Mouse (Mus musculus) Muller cell, postnatal 12 days (primary cell): Measurements from ENCODE around the gene Sppl3.
"Not testable (repeated sequence)": the region's sequence is repeated elsewhere in the genome, so short reads cannot be mapped to it uniquely, and the experiment has no call there.

Experiments used
- DNase-seq: peaks from one replicate; pipeline ENCODE4 v3.0.0-alpha.2; 2015; ENCODE audit errors: inconsistent ontology term

Gene Sppl3

DNA sequence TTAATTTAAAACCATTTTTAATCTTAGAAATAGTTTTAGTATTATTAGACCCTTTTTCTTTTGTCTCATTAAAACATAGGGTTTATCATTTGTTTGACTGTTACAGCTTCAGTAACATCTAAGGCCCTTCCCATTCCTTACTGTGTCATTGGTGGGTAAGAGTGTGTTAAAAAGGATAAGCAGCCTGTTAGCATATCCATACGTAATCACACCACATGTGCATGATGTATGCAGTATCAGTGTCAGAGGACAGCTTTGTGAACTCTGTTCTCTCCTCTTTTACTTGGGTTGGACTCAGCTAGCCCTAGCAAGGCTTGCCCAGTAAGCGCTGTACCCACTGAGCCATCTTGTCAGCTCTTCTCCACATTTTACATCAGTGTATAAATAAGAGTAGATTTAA is 26.2 kb downstream of the Sppl3 start:
- DNase-seq, result no peak

DNA sequence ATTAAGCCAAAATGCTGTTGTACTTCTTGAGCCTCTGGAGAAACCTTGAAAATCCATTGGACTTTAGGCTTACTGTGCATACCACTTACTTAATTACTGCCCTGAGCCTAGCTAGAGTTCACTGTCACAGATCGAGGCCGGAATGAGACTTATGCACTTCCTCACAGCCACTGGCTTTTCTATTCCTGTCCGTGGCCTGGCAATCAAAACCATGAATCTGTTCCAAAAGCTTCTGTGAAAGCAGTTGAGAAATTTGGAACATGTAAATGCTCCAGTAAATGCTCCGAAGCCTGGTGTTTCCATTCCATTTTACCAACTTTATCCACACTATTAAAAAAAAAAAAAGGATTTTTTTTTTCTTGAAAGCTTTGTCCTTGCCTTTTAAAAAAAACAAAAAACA is 29.8 kb downstream of the Sppl3 start:
- peak; percentile 69 for DNase-seq

DNA sequence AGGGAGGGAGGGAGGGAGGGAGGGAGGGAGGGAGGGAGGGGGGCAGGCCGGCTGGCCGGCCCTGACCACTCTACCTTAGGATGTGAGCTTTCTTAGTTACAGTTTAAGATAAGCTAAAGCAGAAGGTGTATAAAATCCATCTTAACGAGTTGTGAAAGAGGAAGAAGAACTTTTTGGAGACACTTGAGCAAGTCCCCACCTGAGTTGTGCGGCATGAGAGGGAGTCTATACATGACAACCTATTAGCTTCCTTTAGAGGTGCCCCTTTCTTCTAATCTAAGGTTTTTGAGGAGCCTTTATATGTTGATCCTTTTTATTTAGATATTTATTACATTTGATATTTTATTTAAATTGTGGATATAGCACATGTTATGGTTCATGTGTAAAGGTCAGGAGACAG is 32.7 kb downstream of the Sppl3 start:
- DNase-seq, result no peak

DNA sequence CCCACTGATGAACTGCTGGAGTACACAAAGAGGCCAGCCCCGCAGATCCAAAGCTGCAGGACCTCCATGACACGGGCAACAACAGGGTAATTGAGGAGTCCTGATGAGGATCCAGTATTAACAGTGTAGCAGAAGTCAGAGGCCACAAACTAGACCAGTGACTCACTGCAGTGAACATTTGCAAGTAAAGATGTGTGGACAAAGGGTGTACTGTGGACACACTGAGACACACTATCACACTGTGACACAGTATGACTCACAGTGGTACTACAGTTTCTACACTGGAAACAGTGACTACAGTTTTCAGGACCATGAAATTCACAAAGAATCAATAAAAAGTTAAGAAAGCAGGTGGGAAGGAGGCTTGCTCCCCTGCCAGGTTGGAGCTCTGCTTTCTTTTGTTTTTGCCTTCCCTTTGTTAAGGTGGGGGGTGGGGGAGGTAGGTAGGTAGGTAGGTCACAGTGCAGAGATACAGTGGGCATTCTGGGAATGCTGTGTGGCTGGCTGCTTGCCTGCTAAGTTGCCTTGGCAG is 34.3 kb downstream of the Sppl3 start:
- DNase-seq, result peak; percentile 35

DNA sequence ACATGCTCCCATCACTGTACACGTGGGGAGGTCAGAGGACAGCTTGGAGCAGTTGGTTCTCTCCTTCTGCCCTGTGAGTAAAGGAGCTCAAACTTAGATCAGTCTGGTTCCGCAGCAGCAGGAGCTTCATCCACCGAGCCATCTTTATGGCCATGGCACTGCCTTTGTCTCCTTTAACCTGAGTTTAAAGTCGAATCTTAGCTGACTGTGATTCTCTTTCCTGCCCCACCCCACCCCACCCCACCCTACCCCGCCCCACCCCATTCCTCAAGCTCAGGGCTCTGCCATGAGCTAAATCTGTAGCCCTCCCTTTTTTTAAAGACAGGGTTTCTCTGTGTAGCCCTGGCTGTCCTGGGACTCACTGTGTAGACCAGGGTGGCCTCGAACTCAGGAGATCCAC is 38.8 kb downstream of the Sppl3 start:
- DNase-seq, result no peak

DNA sequence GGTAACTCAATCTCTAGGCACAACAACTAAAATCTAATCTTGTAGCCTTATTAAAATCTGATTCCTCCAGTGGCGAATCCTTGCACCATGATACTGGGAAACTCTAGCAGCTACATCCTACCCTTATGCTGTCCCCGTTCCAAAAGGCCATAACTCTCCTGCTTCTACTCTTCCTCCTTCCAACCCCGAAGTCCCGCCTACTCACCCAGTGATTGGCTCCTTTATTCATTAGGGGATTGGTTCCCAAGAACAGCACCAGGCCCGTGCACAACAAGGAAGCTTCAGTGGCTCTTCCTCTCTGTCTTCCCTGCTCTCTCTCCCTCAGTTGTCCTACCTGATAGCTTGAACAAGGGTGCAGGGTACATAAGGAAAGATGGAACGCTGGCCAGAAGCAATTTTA is 39.8 kb downstream of the Sppl3 start:
- DNase-seq, result no peak

DNA sequence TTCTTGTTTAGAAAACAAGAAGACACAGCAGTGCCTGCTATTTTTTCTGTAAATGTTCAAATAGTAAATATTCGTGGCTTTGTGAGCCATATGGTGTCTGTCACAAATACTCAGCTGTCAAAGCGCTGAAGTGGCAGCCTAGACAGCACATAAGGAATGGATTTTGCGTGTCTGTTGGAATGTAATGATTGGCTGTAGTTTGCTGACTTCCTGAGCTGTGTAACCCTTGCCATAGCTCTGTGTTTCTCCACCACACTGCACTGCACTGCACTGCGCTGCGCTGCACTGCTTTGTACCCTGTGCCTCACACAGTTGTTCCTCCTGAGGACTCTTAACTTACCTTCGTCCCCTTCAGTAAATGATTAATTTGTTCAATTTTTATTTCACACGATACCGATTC is 41.6 kb downstream of the Sppl3 start:
- DNase-seq, result no peak

DNA sequence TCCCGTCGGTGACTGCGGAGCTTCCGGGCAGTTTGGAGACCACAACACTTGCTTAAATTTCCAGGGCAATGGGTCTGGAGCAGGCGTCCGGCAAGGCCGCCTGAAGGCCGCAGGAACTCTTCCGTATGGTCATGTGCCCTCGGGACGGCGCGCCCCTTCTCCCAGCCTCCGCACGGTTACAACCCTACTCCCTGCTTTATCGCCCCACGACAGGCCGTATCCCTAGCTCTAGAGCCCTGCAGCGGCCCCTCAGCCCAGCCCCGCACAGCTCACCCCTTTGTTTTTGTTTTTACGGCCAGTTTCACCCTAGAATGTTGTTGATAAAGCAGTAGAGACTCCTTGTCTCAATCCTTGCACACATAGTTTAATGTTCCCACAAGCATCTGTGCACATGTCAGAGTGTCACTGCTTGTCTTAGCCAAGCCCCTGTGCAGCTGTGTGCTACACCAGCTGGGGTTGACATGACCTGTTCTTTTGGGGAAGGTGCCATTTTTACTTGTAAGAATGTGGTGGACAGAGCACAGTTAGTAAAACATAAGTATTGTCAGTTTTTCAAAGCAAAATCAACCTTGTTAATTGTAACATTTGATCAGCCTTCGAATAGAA is 43.0 kb downstream of the Sppl3 start:
- DNase-seq, result no peak

DNA sequence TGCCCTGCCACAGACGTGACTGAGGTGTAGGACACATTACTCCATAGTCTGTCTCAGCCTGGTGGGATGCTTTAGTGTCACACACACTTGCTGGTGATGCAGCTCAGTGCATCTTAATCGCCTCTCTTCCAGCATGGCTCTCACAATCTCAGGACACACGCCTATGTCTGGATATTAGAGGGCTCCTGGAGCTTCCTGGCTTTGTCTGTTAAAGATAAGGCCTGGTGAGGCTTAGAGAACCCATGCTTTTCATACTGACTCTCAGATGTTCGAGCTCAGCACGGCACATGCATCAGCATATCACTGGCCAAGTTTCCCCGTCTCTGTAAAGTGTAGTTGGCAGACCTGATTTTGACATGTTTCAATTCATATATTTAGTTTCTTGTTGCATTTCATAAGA is 44.5 kb downstream of the Sppl3 start:
- no peak for DNase-seq

DNA sequence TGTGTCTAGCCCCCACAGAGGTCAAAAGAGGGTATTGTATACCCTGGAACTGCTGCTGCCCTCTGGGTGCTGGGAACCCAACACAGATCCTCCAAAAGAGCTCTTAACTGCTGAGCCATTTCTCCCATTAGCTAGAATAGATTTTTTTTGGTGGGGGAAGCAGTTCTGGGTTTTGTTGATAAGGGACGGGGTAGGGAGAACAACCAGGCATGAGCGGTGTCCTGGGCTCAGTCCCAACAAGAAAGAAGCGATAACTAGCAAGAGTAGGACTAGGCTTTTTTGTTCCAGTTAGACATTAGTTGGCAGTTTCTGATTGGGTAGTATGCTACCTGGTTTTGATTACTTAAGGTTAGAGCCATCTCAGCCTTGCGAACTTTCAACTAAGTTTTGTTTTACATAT is 46.2 kb downstream of the Sppl3 start:
- no peak for DNase-seq

DNA sequence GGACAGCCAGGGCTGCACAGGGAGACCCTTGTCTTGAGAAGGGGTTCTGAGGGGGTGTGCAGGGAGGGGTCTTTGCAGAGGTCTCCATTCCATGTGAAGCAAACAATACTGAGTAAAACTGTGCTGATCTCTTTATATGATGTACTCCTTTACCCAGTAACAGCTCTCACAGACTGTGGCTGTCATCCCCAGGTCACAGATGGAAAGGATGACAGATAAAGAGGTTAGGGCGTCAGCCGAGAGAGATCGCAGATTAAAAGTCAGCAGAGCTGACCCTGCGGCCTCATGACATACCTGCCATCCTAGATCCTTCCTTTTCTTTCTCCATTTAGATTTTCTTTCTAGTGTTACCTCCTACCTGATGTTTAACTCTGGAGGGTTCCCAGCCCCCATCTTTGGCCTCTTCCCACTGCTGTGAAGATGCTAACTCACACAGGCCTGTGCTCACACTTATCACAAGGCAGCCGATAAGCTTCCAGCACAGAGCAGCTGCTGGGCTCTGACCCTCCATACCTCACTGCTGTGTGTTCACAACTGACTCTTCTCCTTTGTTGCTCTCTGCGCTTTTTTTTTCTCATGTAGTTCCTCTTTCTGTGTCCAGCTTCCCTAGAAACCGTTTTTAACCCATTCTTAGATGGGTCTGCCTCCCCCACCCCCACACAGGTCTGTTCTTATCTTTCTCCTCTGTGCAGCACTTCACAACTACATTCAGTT is 47.8 kb downstream of the Sppl3 start:
- no peak for DNase-seq

DNA sequence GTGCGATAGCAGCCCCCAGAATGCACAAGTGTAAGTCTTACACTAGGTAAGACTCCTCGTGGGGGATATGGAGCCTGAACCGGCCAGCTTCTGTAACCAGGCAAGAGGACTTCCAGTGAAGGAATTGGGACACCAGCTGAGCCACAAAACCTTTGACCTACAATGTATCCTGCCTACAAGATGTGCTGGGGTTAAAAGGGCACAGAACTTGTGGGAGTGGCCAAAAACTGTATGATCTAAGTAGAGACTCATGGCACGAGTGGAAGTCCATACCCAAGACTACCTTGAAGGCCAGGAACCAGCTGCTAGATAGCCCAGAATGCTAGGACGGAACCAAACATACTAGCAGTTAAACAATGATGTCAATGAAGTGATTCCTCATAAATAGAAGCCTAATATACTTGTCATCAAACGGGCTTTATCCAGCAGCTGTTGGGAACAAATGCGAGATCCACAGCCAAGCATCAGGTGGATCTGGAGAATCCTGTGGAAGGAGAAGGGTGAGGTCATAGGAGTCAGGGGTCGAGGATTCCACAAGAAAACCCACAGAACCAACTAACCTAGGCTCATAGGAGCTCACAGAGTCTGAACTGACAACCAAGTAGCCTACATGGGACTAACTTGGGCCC is 49.2 kb downstream of the Sppl3 start:
- no peak for DNase-seq

DNA sequence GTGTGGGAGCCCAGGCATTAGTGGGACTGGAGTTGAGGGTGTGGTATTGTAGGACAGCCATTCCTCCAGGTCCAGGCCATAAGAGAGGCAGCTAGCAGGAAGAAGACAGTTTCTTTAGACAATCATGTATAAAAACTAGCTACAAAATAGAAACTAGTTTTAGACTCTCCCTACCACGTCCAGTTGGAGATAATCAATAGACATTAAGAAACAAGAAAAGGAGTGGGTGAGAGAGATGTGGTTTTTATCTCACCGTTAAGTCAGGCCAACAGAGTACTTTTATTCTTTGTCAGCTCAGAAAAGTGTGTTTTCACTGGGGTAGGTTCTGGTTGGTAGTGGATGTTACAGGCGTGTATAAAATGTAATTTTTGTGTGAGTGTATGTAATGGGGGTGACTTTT is 50.0 kb downstream of the Sppl3 start:
- no peak for DNase-seq

DNA sequence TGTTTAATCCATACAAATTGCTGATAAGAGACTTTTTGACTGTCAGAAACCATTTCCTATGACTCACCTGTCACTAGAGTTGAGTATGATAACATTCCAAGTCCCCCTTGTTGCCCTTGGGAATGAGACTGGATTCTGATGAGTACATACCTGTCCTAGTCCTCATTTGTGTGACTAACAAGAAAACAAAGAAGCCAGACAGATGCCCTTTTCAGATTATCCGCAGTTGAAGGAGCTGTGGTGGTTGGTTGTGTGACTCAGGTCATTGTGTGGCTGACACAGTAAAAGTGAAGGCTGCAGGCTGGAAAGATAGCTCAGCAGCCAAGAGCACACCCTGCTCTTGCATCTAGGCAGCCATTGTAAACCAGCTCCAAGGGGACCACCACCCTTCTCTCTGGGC is 51.6 kb downstream of the Sppl3 start:
- peak; percentile 87 for DNase-seq

DNA sequence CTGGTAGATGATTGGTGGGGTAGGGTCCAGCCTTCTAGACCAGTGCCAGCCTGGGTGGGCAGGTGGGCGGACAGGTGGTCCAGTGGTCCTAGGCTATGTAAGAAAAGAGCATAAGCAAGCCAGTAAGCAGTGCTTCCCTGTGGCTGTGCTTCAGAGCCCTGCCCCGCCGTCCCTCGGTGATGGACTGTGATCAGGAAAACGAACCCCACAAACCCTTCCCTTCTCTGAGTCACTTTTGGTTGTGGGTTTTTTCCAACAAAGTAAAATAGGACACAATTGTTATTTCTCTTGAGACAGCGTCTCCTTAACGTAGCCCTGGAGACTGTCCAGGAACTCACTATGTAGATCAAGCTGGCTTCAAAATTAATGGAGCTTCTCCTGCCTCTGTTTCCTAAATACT is 52.5 kb downstream of the Sppl3 start:
- DNase-seq, result peak; percentile 41

DNA sequence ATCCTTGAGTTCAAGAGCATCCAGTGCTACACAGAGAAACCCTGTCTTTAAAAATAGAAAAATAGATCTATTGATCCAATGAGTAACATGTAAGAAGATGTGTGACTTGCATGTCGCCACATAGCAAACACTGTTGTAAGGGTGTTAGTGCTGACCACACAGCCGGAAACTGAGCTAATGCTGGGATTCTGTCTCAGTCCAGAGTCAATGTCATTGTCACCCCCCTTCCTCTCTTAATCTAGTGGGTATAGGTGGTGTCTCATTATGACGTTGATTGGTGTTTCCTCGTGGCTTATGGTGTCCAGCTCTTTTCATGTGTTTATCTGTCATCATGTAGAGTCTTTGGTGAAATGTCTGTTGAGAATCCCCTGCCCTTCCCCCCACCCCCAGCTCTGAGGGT is 55.3 kb downstream of the Sppl3 start:
- no peak for DNase-seq

DNA sequence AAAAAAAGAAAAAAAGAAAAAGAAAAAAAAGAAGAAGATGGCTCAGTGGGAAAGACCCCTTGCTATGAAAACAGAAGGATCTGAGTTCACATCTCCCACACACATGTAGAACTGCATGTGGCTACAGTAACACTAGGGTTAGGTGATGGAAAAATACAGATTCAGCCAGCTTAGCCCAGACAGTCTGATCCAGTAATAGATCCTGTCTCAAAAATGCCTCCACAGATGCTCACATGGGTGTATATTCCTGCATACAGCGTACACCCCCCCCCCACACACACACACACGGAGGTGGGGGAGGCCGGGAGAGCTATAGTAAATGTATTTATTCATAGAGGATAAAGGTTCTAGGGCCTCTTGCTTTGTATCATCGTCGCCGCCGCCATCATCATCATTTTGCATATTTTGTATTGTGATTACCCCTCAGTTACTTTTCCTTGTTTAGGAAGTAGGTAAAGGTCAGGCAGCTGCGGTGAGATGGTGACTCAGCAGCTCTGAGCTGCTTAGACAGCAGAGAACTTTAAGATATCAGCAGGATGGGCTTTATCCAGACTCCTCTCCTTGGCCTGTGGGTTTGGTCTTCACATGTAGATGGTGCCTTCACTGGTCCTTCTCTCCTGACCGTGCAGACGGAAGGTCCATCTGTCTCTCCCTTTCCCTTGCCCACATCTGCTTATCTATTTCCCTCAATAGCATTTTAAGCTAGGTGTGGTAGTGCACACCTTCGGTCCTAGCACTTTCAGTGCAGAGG is 57.9 kb downstream of the Sppl3 start:
- DNase-seq, result no peak

DNA sequence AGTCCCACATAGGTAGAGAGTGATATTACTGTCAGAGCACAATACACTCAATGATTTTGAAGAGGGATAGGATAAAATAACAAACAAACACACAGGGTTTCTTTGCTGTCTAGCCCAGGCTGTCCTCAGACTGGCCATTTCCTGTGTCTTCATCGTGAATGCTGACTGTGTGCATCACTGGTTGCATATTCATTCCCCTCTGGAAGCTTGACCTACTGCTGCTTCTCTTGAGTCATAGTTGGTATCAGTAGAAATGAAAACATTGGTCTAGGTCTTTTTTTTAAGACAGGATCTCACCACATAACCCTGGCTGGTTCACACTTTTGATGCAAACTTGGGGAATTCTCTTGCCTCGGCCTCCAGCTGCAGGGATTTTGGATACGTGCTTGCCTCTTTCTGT is 58.7 kb downstream of the Sppl3 start:
- DNase-seq, result peak; percentile 17

DNA sequence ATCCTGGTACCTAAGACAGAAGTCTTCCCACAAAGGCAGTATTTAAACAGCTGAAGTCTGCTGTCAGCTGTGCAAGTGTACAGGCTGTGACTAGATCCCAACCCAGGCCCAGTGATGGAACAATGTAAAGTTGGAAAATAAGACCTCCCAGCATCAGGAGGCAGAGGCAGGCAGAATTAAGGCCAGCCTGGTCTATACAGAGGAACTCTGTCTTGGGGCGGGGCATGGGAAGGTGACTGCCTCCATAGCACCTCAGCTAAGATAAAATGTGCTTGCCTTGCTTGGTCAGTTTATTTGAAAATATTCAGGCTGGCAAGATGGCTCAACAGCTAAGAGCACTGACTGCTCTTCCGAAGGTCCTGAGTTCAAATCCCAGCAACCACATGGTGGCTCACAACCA is 59.5 kb downstream of the Sppl3 start:
- no peak for DNase-seq

DNA sequence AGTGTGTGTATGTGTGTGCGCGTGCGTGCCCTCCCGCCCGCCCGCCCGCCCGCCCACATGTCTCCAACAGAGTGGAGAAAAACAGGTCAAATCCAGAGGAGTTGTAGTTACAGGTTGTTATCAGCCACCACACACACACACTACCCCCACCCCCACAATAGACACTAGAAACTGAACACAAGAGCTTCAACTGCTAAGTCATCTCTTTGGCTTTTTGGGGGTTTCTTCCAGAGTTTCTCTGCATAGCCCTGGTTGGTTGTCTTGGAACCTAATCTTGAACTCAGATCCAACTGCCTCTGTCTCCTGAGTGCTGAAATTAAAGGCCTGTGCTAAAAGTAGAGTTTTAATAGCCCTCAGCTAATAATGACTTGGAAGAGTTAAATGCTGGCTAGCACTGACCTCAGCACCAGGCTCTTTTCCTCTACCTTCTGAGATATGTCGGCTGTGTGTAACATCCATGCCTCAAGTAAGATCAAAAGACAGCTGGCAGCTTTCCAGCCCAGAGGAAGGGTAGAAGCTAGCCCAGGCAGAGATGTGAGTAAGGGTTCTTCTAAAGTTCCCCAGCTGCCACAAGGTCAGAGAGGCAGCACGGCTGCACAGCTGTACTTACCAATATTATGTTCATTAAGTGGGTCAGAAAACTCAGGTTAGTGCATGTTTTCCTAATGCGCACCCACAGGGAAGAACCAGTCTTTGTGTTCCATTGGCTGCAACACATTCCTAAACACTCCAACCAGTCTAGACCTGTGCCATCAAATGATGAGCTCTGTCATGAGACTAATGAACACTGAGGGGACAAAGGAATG is 60.4 kb downstream of the Sppl3 start:
- peak; percentile 56 for DNase-seq

DNA sequence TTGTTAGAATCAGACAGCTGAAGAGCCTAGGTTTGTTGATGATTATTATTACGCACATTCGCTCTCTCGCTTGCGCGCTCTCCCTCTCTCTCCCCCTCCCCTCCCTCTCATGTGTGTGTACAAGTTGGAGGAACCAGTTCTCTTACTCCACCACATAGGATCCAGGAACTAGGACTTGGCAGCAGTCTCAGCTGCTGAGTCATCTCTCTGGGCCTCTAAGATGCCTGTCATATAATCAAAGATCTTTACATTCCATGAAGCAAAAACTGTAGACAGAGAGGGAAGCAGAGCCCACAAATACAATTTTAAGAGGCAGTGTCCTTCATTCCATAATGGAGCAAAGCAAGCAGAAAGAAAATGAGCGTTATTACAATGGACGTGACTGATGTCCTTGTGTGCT is 61.2 kb downstream of the Sppl3 start:
- DNase-seq, result peak; percentile 66

DNA sequence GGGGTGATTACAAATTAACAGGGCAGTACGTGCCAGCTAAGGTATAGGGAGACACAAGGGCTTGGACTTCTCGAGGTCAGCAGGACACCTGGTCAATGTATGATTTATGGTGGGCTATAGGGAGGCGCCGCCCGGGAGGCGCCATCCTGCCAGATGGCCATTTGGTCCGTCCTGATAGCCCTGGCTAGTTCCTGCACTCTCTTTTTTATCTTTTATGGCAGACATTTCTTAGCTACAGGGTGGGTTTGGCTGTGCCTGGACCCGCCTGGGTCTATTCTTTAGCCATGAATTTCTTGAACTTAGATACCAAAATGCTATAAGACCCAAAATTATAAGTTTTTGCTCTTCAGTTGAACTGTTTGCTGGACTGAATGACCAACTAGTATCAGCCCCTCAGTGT is 62.4 kb downstream of the Sppl3 start:
- not testable (repeated sequence) for DNase-seq
